Mouse (Mus musculus): ENCODE measurements around the gene Inmt. TPM values are rescaled to one million over a fixed set of nuclear protein-coding genes. Genes with fewer than 3 reads are reported as not detected.

The Inmt gene
- polyA plus RNA-seq, 1 experiment from 2014 or later: 0.17 TPM

DNA sequence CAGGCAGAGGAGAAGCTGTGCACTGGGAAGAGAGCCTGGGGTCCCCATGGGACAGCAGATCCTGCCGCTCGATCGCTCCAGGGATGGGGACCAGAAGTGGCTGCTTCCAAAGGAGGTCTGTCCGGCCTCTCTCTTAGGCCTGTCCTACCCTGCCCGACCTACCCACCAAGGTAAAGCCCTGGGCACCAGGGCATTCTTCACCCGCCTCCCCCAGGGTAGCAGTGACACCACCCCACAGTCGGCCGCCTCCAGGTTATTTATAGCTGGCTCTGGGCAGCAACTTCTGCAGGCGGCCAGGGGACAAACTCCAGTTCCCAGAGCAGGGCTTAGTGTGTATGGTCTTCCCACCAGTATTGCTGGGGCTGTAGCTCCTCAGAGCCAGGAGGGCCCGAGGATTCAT, 42.0 kb downstream of the Inmt start, which contains the start of gene Crhr2:
Gene Crhr2, minus strand, starts transcription at position 223 of the 400 bp plus-strand sequence.
- WGBS: 64% methylated on average over 10 of the region's 10 CpGs
- no peaks in the 10 kb centered on the region for H3K9me3 ChIP-seq (ENCODE audit: control insufficient read depth, low read length)
- no peaks in the 10 kb centered on the region for H3K36me3 ChIP-seq (ENCODE audit: control insufficient read depth, insufficient read depth, low read length)
- no peak within 1 kb of the TSS for H3K9ac ChIP-seq (ENCODE audit: low read length)
- H3K4me2 ChIP-seq (replicated peaks; ENCODE audit: low read depth): no peak within 1 kb of the TSS
- ATAC-seq (ENCODE audit: low FRiP score, low TSS enrichment) (no peak), DNase-seq (ENCODE audit: low spot score) (no peak)
- no peaks in the 10 kb centered on the region for H3K4me1 ChIP-seq (replicated peaks; ENCODE audit: control insufficient read depth, insufficient read depth)
- no peak within 1 kb of the TSS for H3K4me3 ChIP-seq (ENCODE audit: low read depth, low read length)
- TF ChIP-seq EP300 (optimal IDR thresholded peaks at IDR 0.05) (no peak), CTCF (IDR thresholded peaks at IDR 0.05; ENCODE audit: low read depth) (no peak)
- H3K27ac ChIP-seq (replicated peaks): no peak within 1 kb of the TSS
- H3K27me3 ChIP-seq (ENCODE audit: control insufficient read depth, insufficient read depth, low read length): no peaks in the 10 kb centered on the region

DNA sequence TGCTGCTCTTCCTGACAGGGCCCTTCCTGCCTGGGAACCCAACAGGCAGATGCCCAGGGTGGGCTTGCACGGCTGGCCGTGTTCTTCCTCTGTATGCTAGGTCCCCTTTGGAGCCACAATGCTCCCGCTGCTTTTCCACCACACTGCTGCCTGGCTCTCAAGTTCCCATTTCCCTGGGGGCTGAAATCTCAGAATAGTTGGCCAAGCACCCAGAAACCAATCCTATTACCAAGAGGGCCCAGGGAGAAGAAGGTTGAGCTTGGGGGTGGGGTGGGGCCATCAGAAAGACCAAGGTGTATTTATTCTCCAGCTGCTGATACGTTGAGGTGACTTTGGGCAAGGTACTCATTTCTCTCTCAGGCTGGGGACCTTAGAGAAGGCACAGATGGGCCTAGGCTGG, 43.5 kb downstream of the Inmt start:
- DNase-seq (ENCODE audit: low spot score) (no peak), ATAC-seq (ENCODE audit: low FRiP score, low TSS enrichment) (no peak)
- no peaks in the 10 kb centered on the region for H3K27me3 ChIP-seq (ENCODE audit: control insufficient read depth, insufficient read depth, low read length)
- no peak overlapping the region for H3K9ac ChIP-seq (ENCODE audit: low read length)
- no peak overlapping the region for H3K27ac ChIP-seq (replicated peaks)
- H3K9me3 ChIP-seq (ENCODE audit: control insufficient read depth, low read length): no peaks in the 10 kb centered on the region
- no peak for TF ChIP-seq CTCF (IDR thresholded peaks at IDR 0.05; ENCODE audit: low read depth)
- TF ChIP-seq EP300 (optimal IDR thresholded peaks at IDR 0.05): no peak
- WGBS: 77% methylated on average over 4 of the region's 4 CpGs
- no peaks in the 10 kb centered on the region for H3K4me1 ChIP-seq (replicated peaks; ENCODE audit: control insufficient read depth, insufficient read depth)
- H3K36me3 ChIP-seq (ENCODE audit: control insufficient read depth, insufficient read depth, low read length): no peaks in the 10 kb centered on the region
- H3K4me2 ChIP-seq (replicated peaks; ENCODE audit: low read depth): no peak overlapping the region
- no peak overlapping the region for H3K4me3 ChIP-seq (ENCODE audit: low read depth, low read length)

DNA sequence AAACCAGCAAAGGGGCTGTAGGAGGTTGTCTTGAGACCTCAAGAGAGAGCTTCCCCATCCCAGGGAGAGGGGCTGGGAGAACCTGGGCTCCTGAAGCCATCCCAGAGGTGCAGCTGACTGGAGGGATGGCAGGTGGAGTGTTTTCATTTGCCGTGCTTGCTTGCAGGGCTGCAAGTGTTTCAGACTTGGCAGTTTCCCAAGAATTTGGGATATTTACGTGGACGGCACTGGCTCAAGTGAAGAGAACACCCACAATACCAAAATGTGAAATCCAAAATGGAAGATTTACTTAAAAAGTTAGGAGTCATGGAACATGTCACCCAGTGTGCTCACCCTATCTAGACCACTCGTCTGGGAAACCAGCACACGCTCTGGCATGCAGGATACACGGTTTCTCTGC, 44.2 kb downstream of the Inmt start:
- Histone ChIP-seq H3K4me2 (replicated peaks; ENCODE audit: low read depth) (no peak overlapping the region), H3K36me3 (ENCODE audit: control insufficient read depth, insufficient read depth, low read length) (no peaks in the 10 kb centered on the region), H3K4me3 (ENCODE audit: low read depth, low read length) (no peak overlapping the region), H3K9ac (ENCODE audit: low read length) (no peak overlapping the region), H3K9me3 (ENCODE audit: control insufficient read depth, low read length) (no peaks in the 10 kb centered on the region), H3K4me1 (replicated peaks; ENCODE audit: control insufficient read depth, insufficient read depth) (no peaks in the 10 kb centered on the region), H3K27ac (replicated peaks) (no peak overlapping the region), H3K27me3 (ENCODE audit: control insufficient read depth, insufficient read depth, low read length) (no peaks in the 10 kb centered on the region)
- ATAC-seq (ENCODE audit: low FRiP score, low TSS enrichment) (no peak), DNase-seq (ENCODE audit: low spot score) (no peak)
- TF ChIP-seq CTCF (IDR thresholded peaks at IDR 0.05; ENCODE audit: low read depth): no peak
- no peak for TF ChIP-seq EP300 (optimal IDR thresholded peaks at IDR 0.05)
- 39% methylated on average over 6 of the region's 6 CpGs for WGBS

DNA sequence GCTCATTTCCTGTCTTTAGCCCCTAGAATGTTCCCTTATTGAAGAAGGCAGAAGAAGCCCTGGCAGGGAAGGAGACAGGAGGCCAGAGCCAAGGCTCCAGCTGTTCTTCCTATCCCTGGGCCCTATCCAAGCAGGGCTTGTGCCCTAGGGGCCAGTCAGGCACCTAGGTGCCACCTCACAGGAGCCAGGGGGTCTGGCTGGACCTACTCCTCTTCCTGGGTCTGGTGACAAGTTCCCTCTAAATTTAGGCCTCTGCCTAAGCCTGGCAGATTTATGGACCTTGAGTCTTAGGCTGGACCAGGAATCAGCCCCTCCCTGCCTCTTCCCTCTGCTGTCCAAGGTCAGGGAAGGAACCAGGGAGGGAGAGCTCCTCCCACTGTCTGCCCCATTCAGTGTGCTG, 46.5 kb downstream of the Inmt start:
- TF ChIP-seq EP300 (optimal IDR thresholded peaks at IDR 0.05) (no peak), CTCF (IDR thresholded peaks at IDR 0.05; ENCODE audit: low read depth) (no peak)
- Histone ChIP-seq H3K27me3 (ENCODE audit: control insufficient read depth, insufficient read depth, low read length) (no peaks in the 10 kb centered on the region), H3K4me1 (replicated peaks; ENCODE audit: control insufficient read depth, insufficient read depth) (no peaks in the 10 kb centered on the region), H3K36me3 (ENCODE audit: control insufficient read depth, insufficient read depth, low read length) (no peaks in the 10 kb centered on the region), H3K27ac (replicated peaks) (no peak overlapping the region), H3K4me3 (ENCODE audit: low read depth, low read length) (no peak overlapping the region), H3K4me2 (replicated peaks; ENCODE audit: low read depth) (no peak overlapping the region), H3K9ac (ENCODE audit: low read length) (no peak overlapping the region), H3K9me3 (ENCODE audit: control insufficient read depth, low read length) (no peaks in the 10 kb centered on the region)
- ATAC-seq (ENCODE audit: low FRiP score, low TSS enrichment) (no peak), DNase-seq (ENCODE audit: low spot score) (no peak)

DNA sequence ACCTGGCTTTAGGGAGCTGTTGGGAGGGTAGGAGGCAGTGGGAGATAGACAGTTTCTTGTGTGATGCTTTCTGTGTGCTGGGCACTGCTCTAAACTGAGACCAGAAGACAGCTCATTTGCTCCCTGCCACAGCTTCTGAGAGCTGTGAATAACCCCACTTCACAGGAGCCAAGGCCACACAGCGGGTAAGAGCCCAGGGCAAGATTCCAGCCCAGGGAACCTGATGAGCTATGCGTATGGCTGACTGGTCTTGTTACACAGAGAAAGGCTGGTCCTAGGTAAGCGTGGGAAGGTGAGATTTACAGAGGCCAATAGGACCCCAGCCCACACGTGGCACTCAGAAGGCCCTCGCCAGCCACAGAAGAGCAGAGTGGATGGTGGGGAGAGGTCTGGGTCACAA, 48.3 kb downstream of the Inmt start:
- Histone ChIP-seq H3K27ac (replicated peaks) (no peak overlapping the region), H3K27me3 (ENCODE audit: control insufficient read depth, insufficient read depth, low read length) (no peaks in the 10 kb centered on the region), H3K4me2 (replicated peaks; ENCODE audit: low read depth) (no peak overlapping the region), H3K9ac (ENCODE audit: low read length) (no peak overlapping the region), H3K4me1 (replicated peaks; ENCODE audit: control insufficient read depth, insufficient read depth) (no peaks in the 10 kb centered on the region), H3K9me3 (ENCODE audit: control insufficient read depth, low read length) (no peaks in the 10 kb centered on the region), H3K4me3 (ENCODE audit: low read depth, low read length) (no peak overlapping the region), H3K36me3 (ENCODE audit: control insufficient read depth, insufficient read depth, low read length) (no peaks in the 10 kb centered on the region)
- ATAC-seq (ENCODE audit: low FRiP score, low TSS enrichment) (no peak), DNase-seq (ENCODE audit: low spot score) (no peak)
- 78% methylated on average over 5 of the region's 5 CpGs for WGBS
- TF ChIP-seq CTCF (IDR thresholded peaks at IDR 0.05; ENCODE audit: low read depth) (no peak), EP300 (optimal IDR thresholded peaks at IDR 0.05) (no peak)

DNA sequence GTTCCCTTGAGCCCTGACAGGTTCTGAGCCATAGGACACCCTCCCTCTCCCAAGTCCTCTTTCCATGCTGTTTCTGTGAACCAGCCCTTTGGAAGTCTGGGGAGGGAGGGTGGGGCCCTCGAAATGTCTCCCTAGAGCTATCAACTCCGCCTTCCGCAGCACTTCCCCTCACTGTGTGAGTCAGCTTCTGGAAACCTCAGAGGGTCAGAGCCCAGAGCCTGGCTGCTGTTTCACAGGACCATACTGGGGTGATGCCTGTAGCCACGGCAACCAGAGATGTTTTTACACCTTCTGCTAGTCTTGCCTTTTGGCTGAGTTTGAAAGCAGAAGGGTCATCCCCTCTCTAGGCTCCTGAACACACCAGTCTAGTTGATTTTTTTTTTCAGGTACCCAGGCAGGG, 51.8 kb downstream of the Inmt start:
- 32% methylated on average over 4 of the region's 4 CpGs for WGBS
- H3K36me3 ChIP-seq (ENCODE audit: control insufficient read depth, insufficient read depth, low read length): no peaks in the 10 kb centered on the region
- H3K4me2 ChIP-seq (replicated peaks; ENCODE audit: low read depth): no peak overlapping the region
- no peaks in the 10 kb centered on the region for H3K4me1 ChIP-seq (replicated peaks; ENCODE audit: control insufficient read depth, insufficient read depth)
- H3K9me3 ChIP-seq (ENCODE audit: control insufficient read depth, low read length): no peaks in the 10 kb centered on the region
- H3K9ac ChIP-seq (ENCODE audit: low read length): no peak overlapping the region
- TF ChIP-seq EP300 (optimal IDR thresholded peaks at IDR 0.05) (no peak), CTCF (IDR thresholded peaks at IDR 0.05; ENCODE audit: low read depth) (no peak)
- DNase-seq (ENCODE audit: low spot score) (no peak), ATAC-seq (ENCODE audit: low FRiP score, low TSS enrichment) (0 out of 2 replicates have a peak, but pooled peaks have one; percentile 53)
- H3K4me3 ChIP-seq (ENCODE audit: low read depth, low read length): no peak overlapping the region
- H3K27me3 ChIP-seq (ENCODE audit: control insufficient read depth, insufficient read depth, low read length): no peaks in the 10 kb centered on the region; the same call in 1 of the 2 replicates
- H3K27ac ChIP-seq (replicated peaks): no peak overlapping the region

Other genes starting within 250 kb of the Inmt start
- 4.5 and 4.9 TPM in 2 replicates for gene Nod1, start 202.4 kb downstream of the Inmt start, polyA plus RNA-seq (2015; fragmentation: Nextera tagmentation; extraction: Ambion mirVana)
- gene Ggct, start 182.1 kb downstream of the Inmt start, polyA plus RNA-seq (2015; fragmentation: Nextera tagmentation; extraction: Ambion mirVana): 9.0 and 9.3 TPM in 2 replicates
- gene Gars, start 137.0 kb downstream of the Inmt start, polyA plus RNA-seq (2015; fragmentation: Nextera tagmentation; extraction: Ambion mirVana): 103 TPM in 2 replicates
- gene Crhr2, start 42.0 kb downstream of the Inmt start, polyA plus RNA-seq (2015; fragmentation: Nextera tagmentation; extraction: Ambion mirVana): 0.12 and 0.23 TPM in 2 replicates
- 2.4 and 2.9 TPM in 2 replicates for gene Mindy4, start 28.3 kb upstream of the Inmt start, polyA plus RNA-seq (2015; fragmentation: Nextera tagmentation; extraction: Ambion mirVana)
- gene Aqp1, start 161.4 kb upstream of the Inmt start, polyA plus RNA-seq (2015; fragmentation: Nextera tagmentation; extraction: Ambion mirVana): 15.3 and 16.2 TPM in 2 replicates
- gene Ghrhr, start 201.3 kb upstream of the Inmt start, polyA plus RNA-seq (2015; fragmentation: Nextera tagmentation; extraction: Ambion mirVana): not detected in 2 replicates

Data from stomach, postnatal 0 days (tissue).